Mouse (Mus musculus) cerebral cortex, adult 2 months (tissue): ENCODE data around the gene Cadps2.

Experiments
- WGBS: fragments of 180-500 bp; shearing (Covaris S2); methylation state at CpG from one replicate; pipeline ENCODE4 v1.1.7; 2018; 5-methylcytosine and 5-hydroxymethylcytosine counted together

Gene Cadps2

DNA sequence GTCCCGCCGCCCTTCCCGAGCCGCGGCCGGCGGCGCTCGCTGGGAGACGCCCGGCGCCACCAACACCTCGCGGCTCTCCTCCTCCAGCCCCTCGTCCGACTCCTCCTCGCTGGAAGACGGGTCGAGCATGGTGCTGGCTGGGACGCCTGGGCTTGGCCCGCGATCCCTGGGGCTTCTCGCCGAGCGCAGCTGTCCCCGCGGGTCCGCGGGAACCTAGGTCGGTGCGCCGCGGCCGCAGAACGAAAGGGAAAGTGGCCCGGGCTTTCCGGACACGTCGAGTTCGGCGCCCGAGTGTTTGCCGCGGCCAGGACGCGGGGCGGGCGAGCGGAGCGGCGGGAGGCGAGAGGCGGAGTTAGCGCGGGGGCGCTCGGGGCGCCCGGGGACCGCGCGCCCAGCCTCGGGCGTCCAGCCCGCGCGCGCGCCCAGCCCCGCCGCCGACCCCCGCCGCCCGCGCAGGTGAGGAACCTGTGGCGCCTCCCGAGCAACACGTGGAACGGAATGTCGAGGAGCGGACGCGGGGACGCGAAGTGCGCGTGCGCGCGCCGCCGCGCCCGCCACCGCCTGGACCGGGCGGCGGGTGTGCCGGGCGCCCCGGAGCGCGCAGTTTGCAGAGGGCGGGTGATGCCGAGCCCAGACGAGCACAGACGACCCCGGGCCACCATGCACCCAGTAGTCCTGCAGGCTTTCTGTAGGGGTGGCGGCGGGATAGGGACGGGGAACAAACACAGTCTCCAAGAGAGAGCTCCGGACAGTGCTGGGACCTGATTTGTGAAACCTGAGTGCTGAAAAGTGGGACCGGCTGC is at the start of gene Cadps2:
Cadps2 (minus strand) TSS at position 413 of the 803 bp plus-strand sequence.
- under 1% methylated on average over 113 of the region's 114 CpGs for WGBS

DNA sequence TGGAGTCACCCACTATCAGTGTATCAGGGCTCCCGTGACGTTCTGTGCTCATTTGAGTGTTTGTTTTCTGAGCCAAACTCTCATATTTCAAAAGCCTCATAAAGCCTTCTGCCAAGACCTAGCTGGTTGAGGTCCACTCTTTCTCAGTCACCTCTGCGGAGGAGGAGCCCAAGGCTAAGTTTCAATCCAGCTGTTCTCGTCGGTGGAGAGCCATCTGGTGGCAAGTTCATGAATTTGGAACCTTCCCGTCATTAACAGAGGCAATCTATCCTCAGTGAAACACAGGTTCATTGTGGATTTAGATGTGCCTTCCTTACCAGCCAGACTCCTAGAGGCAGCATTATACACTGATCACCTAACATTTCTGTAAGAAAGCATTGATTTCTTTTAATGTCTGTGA is 47.2 kb upstream of the Cadps2 start:
- WGBS: 25% methylated on average over 6 of the region's 6 CpGs

DNA sequence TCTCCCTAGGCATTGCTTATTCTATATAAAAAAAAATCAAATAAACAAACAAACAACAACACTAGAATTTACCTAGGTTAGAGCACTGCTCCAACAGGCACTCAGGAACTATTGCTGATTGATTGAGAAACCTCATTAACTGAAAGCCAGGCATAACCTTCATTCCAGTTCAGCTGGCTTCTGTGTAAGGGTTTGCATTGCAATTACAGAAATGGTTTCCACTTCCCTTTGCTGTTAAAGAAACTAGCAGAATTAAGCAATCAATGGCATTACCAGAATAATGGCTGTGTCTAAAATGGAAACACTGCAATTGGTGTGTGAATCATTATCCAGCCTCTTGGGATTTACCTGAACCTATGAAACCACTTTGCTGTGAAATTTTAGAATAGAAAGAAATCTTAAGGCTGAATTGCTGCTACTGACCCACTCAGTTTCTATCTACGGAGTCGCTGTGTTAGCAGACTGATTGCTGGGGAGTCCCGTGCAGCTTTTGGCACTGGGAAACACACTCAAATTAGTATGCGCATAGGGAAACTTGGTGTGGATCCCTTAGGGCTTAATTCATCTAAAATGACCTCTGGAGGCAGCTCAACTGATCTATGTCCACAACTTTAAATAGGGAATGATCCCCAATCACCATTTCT is 37.7 kb upstream of the Cadps2 start:
- WGBS: 37% methylated on average over 4 of the region's 4 CpGs

DNA sequence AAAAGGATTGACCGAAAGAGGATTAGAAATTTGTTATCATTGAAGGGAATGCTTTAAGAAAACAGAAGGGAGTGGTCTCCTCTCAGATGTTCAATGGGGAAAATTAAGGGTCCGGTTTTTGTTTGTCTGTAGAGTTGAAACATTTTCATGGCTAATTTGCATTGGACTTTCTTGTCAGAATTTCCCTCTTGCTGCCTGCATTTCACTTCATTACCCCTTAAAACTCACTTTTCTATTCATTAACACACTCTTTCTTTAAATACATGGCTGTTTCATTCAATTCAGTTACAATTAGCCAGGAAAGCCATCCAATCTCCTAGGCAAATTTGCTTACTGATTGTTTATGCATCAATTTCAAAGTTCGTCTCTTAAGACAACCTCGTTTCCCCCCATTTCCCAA is 37.1 kb upstream of the Cadps2 start:
- 59% methylated on average over 4 of the region's 4 CpGs for WGBS

DNA sequence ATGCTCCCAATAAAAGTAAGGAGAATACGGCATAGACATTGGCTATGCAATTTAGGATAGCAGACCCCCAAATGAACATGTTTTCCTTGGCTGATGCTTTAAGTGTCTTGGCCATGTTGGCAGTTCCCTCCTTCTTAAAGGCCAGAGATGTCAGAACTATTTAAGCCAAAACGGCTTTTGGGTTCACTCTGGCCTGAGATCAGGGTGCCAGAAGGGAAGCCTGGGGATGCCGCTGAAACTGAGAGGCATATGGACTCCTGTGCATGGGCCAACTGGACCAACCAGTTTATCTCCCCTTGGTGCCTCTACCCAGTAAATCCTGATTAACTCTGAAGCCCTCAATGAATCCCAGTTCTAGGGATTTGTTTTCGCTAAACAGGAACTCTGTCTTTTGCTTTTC is 34.6 kb upstream of the Cadps2 start:
- WGBS: 78% methylated on average over 4 of the region's 4 CpGs

DNA sequence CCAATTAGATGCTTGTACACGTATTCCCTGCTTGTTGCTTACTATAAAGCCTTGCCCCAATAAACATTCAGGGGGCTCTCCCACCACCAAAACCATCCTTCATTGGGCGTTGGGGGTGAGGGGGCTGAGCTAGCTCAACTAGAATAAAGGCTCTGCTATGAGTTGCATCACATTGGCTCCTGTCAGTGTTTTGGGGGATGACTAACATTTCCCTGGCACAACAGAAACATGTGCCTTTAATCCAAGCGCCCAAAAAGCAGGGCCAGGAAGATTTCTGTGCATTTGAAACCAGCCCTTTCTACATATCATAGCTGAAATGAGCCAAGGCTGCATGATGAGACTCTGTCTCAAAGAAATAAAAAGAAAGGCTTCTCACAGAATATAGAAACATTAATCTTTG is 34.0 kb upstream of the Cadps2 start:
- 64% methylated on average over 3 of the region's 3 CpGs for WGBS

DNA sequence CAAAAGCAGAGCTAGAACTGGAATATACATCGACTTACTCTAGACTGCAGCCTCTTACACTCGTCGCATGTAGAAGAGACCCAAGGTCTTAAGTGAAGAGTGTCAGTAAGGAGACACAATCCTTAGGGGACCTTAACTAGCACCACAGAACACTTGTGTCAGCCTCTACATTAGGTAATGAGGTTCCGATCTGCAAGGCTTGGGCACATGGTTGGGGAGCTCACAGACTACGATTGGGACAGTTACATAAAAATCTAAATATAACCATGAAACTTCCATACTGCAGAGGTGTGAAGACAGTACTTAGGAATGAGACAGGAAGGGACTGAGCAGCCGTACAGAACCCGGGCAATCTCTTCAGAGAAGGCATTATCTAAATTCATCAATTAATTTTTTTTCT is 27.1 kb upstream of the Cadps2 start:
- WGBS: 67% methylated on average over 7 of the region's 7 CpGs

DNA sequence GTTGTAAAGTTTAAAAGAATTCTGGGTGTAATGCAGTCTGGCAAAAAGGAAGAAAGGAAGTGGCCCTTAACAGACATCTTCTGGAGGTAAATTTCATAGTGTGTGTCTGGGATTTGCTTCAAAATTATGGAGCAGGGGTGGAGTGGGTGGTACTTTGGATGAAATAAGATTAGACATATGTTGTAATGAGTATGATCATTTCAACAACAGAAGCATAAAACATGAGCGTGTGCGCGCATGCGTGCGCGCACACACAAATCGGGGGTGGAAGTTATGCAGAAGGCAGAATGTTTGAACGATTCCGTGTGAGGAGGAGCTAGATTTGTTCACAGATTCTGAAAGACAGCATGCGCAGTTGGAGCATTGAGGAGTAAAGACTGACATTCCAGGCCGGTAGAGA is 14.2 kb upstream of the Cadps2 start:
- WGBS: 59% methylated on average over 11 of the region's 11 CpGs

DNA sequence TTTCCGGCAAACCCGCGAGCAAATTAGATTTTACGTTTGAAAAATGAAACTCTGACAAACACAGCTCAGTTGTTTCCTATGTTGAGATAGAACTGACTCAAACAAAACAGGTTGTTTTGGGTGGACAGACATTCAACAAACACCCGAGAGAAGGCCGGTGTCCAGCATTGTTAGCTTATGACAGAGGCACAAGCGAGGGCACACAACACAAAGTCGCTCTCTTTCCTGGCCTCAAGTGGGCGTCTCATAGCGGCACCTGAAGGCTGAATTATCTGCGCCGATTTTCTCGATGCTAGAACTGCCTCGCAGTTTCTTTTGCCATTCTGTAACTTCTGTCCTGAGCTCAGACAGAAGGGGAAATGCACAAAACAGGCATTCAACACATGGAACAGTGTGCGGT is 780 bp upstream of the Cadps2 start:
- WGBS: 2% methylated on average over 15 of the region's 15 CpGs

DNA sequence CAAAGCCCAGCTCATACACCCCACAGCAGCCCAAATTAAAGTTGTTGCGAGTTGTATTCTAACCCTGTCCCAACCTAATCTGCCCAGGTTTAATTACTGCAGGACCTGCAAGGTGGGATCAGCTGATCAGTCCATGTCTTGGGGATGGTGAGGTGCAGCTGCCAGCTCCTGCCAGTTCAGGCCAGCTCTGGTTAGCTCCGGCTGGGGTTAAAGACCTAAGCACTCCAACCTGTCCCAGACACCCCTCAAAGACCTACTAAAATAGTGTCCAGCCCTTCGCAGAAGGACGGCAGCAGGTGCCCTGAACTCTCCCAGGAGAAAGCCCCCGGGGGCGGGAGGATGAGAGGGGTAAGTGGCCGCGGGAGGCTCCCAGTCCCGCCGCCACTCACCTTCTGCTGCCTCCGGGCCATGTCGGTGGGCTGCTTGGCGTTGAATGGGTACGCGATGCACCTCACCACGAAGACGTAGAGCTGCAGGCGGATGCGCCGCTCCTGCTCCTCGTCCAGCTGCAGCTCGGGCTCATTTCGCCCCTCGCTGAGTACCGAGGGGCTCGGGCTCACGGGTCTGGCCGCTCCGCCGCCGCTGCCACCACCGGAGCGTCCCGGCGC is 716 bp downstream of the Cadps2 start:
- 4% methylated on average over 33 of the region's 35 CpGs for WGBS

DNA sequence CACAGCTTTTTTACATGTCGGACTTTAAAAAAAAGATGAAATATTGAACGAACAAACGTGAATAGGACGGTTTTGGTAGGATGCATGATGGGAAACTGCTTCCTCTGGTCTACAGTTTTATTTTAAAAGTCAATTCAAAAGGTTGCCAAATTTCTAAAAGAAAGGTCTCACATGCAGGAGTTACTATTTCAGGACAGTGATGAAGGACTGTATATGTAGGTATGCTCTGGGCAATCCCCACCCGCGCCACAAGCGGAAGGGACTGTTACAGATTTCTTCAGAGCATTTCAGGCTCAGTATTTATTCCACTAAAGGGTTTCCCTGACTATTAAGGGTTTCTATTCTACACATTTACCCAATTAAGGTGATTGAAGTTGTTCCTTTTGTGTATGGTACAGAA is 1.6 kb downstream of the Cadps2 start:
- WGBS: 69% methylated on average over 7 of the region's 7 CpGs

DNA sequence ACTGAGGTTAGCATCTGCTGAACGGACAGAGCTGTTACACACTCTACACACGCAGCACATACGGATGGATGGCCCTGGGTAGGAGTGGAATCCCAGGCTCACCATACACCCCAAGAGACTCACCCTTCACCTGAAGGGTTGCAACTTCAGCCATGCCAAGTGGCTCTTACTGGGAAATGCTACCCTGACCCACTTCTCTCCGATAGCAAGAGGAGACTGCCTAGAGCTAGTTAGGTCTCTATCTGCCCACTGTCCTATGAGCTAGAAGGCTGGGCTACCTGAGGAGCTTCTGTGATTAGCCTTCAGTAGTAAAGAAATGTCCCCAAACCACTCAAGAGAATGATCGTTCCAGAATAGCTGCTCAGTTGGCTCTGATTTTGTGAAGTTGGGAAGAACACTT is 2.1 kb downstream of the Cadps2 start:
- 60% methylated on average over 5 of the region's 5 CpGs for WGBS

DNA sequence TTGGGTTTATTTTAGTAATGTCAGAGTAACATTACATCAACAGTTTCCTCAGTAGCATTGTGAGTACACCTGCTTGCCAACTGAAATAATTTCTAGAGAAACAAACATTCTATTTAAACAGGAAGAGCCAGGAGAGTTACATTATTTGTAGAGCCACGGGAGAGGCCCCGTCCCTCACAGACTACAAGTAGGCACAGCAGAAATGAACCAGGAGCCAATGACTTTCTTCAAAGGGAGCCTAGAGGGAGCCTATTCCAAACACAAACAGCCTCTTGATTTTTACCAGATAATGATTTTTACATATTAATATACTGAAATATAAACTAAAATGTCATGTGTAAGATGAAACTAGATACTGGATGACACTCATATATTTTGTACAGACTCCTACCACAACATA is 2.5 kb downstream of the Cadps2 start:
- 30% methylated on average over 2 of the region's 2 CpGs for WGBS

DNA sequence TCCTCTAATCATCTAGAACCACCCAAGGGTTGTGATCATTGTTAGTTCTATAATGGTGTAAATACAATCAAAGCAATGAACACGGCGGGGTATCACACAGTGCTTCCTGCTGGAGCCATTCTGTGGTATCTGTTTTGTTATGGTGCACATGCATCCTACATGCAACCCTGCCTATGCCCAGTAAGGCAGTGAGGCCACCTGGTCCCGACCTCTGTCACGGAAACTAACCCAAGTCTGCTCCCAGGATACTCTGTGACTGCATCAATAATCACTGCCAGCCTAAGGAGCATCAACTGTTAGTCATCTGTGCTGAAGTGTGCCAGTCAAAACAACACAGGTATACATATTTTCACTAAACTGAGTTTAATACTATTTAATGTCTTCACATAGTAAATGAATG is 3.7 kb downstream of the Cadps2 start:
- WGBS: 92% methylated on average over 4 of the region's 4 CpGs

DNA sequence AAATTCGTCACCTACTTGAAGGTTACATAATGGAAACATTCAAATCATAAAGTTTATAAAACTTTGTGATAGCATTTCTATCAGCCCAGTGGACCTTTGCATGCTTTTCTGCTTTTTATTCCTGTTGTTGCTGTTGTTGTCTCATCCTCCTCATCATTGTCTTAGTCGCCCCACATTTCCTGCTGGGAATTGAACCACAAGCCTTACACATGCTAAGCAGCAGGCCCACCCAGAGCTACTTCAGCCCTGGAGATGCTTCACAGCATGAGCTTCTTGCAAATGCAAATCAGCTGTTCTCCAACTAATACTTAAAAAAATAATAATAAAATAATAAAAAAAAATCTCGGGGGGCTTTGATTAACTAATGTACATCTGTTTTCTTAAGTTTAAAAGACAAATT is 8.5 kb downstream of the Cadps2 start:
- 66% methylated on average over 3 of the region's 3 CpGs for WGBS

DNA sequence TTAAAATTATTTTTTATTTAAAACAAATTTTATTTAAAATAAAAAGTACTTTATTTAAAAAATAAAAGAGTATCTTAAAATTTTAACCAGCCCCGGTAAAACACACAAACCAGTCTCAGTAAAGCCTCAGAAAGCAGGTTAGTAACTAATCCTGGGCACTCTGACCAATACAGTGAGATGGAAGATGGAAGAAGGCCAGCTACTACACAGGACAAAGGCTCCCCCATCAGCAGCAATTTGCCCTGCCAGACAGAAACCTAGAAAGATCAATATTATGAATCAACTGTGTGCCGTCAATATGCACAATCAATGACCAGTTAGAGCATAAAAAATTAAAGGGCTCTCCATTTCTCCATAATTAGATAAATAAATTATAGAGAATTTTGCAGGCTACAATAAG is 9.9 kb downstream of the Cadps2 start:
- 90% methylated on average over 2 of the region's 2 CpGs for WGBS

DNA sequence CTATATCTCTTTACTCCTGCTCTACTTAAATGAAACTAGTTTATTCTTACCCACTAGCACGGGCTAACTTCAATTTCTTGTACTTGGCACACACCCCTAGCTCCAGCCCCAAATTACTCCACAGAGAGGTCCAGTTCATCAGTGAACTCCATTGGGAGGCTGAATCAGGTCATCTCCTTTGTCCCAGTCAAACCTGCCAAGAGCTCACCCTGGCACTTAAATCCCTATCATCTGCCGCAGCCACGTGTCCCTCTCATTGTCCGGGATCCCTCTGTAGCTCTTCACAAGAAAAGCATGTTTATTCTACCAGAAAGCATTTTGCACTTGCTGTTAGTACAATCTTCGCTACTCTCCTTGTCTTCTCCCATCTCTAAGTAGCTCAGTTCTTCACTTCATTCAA is 17.4 kb downstream of the Cadps2 start:
- 85% methylated on average over 5 of the region's 5 CpGs for WGBS

DNA sequence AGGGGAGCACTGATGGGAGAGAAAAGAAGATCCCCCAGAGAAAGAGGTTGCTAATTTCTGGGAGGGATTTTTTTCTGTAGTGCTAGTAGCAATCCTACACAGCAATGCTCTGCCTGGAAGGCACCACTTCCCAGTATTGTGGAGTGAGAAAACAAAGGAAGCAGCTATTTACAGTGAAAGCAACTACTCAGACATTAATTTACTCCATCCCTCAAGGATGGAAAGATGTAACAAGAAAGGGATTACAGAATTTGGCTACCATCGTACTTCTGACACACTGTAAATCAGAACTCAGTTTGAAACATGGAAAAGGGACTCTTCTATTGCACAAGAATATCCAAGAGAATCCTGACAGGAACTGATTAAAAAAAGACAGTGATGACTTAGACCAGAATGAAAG is 29.1 kb downstream of the Cadps2 start:
- 66% methylated on average over 1 of the region's 1 CpGs for WGBS

DNA sequence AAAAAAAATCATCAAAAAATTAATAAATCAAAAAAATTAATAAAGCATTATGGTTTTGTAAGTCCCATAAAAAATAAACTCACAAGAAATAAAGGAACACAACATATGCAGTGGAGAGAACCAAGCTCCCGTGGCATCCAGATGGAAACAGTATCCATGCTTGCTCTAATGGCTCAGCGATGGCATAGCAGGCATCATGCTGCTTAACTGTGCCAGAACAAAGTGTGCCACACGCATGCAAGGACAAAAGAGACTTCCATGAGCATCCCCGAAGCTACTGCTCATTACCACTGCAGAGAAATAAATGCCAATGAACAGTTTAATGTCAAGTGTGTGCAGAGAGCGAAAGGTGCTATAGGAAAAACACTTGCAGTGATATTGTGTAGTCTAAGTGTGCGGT is 29.9 kb downstream of the Cadps2 start:
- 71% methylated on average over 6 of the region's 6 CpGs for WGBS

DNA sequence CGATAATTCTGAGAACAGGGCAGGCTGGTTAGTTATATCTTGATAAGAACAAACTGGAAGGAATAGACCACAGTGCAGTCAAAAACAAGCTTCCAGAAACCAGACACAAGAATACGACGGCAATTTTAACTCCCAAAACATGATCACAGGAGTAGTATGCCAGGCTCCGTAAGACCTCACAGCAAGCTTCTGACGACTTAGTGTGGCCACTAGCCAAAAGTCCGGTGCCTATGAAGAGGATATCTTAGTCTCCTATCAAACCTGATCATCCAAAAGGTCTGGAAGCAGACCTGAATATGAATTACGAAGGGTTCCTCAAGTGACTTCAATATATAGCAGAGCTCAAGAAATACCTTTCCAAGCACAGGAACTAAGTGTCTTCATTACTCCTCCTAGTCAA is 33.9 kb downstream of the Cadps2 start:
- WGBS: 77% methylated on average over 7 of the region's 7 CpGs

DNA sequence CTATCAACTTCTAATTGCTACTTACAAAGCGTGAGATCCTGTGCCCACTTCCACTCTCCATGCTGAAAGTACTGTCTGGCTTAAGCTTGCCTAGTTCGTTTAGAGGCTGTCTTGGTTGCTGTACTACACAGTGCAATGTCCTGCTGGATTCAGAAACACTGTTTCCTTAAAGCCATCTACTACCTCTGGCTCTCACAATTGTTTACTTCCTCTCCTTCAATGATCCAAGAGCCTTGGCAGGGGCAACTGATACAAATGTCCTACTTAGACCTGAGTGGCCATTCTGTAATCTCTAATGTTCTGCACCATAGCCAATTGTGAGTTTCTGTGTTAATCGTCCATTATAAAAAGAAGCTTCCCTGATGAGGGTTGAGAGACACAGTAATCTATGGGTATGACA is 47.4 kb downstream of the Cadps2 start:
- WGBS: 68% methylated on average over 3 of the region's 3 CpGs

DNA sequence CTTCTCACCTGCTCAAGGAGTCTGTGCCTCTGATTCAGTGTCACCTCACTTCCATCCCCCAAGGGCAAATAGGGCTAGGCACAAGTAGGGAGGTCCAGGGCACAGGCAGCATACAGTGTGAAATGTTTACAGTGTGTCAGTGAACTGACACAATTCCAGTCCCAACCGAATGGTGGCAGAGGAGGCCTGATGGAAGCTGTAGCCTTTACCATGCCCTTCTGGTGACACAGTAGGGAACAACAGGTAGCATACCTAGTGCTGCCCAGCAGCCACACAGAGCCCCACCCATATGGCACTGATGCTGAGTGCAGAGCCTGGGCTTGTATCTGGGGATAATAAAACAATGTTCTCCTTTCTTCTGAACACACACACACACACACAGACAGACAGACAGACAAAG is 61.6 kb downstream of the Cadps2 start:
- WGBS: 38% methylated on average over 1 of the region's 1 CpGs

DNA sequence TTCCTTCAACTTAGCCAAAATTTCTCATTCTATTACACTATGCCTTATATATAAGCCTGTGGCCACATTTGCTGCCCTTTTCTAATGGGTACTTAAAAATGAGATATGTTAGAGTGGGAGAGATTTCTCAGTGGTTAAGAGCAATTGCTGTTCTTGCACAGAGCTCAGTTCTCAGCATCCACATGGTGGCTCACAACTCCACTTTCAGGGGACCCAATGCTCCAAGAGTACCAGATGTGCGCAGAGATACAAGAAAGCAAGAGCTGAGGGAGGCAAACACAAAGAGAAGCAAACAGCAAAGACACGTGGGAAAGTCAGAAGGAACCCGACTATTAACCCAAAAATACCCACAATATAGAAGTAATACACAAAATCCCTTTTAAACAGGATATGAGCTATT is 77.0 kb downstream of the Cadps2 start:
- WGBS: 37% methylated on average over 3 of the region's 3 CpGs
